Mouse (Mus musculus): ENCODE measurements around the gene 1700016C15Rik. TPM values are rescaled to one million over a fixed set of nuclear protein-coding genes. Genes with fewer than 3 reads are reported as not detected.

1700016C15Rik gene
- total RNA-seq, 2 experiments from 2014 or later: 0.31 to 0.47 TPM

GRCm38 (mm10) chr1:177714397-177715012, 15.1 kb upstream of the 1700016C15Rik start:
- intact Hi-C loops (cut with DNase I; ENCODE audit: low total_unique reads): no loop called here
- DNase-seq: no peak

- intact Hi-C loops (cut with DNase I; ENCODE audit: low total_unique reads): no loop called here
- DNase-seq: no peak
Measured at GRCm38 (mm10) chr1:177716448-177716847, 13.2 kb upstream of the 1700016C15Rik start.

GRCm38 (mm10) chr1:177717057-177717835, 12.4 kb upstream of the 1700016C15Rik start:
- no peak for DNase-seq
- intact Hi-C loops (cut with DNase I; ENCODE audit: low total_unique reads): no loop called here

GRCm38 (mm10) chr1:177718340-177719028, 11.1 kb upstream of the 1700016C15Rik start:
- intact Hi-C loops (cut with DNase I; ENCODE audit: low total_unique reads): no loop called here
- DNase-seq: no peak

- intact Hi-C loops (cut with DNase I; ENCODE audit: low total_unique reads): no loop called here
Measured at GRCm38 (mm10) chr1:177719029-177719427, 10.6 kb upstream of the 1700016C15Rik start.

GRCm38 (mm10) chr1:177723786-177724185, 5.8 kb upstream of the 1700016C15Rik start:
- no peak for DNase-seq
- intact Hi-C loops (cut with DNase I; ENCODE audit: low total_unique reads): no loop called here

More at GRCm38 (mm10) chr1:177719029-177719427, 10.6 kb upstream of the 1700016C15Rik start:
- DNase-seq: no peak

- DNase-seq: no peak
- intact Hi-C loops (cut with DNase I; ENCODE audit: low total_unique reads): no loop called here
Measured at GRCm38 (mm10) chr1:177726870-177727269, 2.7 kb upstream of the 1700016C15Rik start.

- intact Hi-C loops (cut with DNase I; ENCODE audit: low total_unique reads): no loop called here
- no peak for DNase-seq
Measured at GRCm38 (mm10) chr1:177727883-177728525, 1.6 kb upstream of the 1700016C15Rik start.

- DNase-seq: no peak
- intact Hi-C loops (cut with DNase I; ENCODE audit: low total_unique reads): no loop called here
Measured at GRCm38 (mm10) chr1:177731973-177732372, 2.4 kb downstream of the 1700016C15Rik start.

GRCm38 (mm10) chr1:177737505-177738105, 8.0 kb downstream of the 1700016C15Rik start:
- intact Hi-C loops (cut with DNase I; ENCODE audit: low total_unique reads): no loop called here
- no peak for DNase-seq

- intact Hi-C loops (cut with DNase I; ENCODE audit: low total_unique reads): no loop called here
- DNase-seq: no peak
Measured at GRCm38 (mm10) chr1:177740707-177741106, 11.1 kb downstream of the 1700016C15Rik start.

GRCm38 (mm10) chr1:177742119-177742518, 12.5 kb downstream of the 1700016C15Rik start:
- intact Hi-C loops (cut with DNase I; ENCODE audit: low total_unique reads): no loop called here
- no peak for DNase-seq

GRCm38 (mm10) chr1:177744521-177745325, 15.1 kb downstream of the 1700016C15Rik start:
- no peak for DNase-seq
- intact Hi-C loops (cut with DNase I; ENCODE audit: low total_unique reads): no loop called here

- intact Hi-C loops (cut with DNase I; ENCODE audit: low total_unique reads): no loop called here
- DNase-seq: no peak
Measured at GRCm38 (mm10) chr1:177747869-177748540, 18.4 kb downstream of the 1700016C15Rik start.

GRCm38 (mm10) chr1:177753496-177753895, 23.9 kb downstream of the 1700016C15Rik start:
- intact Hi-C loops (cut with DNase I; ENCODE audit: low total_unique reads): no loop called here
- no peak for DNase-seq

GRCm38 (mm10) chr1:177757249-177757648, 27.6 kb downstream of the 1700016C15Rik start:
- no peak for DNase-seq
- intact Hi-C loops (cut with DNase I; ENCODE audit: low total_unique reads): no loop called here

- no peak for DNase-seq
- intact Hi-C loops (cut with DNase I; ENCODE audit: low total_unique reads): no loop called here
Measured at GRCm38 (mm10) chr1:177768931-177769330, 39.3 kb downstream of the 1700016C15Rik start.

GRCm38 (mm10) chr1:177777397-177777796, 47.8 kb downstream of the 1700016C15Rik start:
- intact Hi-C loops (cut with DNase I; ENCODE audit: low total_unique reads): no loop called here
- DNase-seq: no peak
